Mouse (Mus musculus): ENCODE results near the gene Gm614. TPM values are rescaled to one million over a fixed set of nuclear protein-coding genes. Genes with fewer than 3 reads are reported as not detected.

The Gm614 gene
- polyA plus RNA-seq, 1 experiment from 2014 or later = not detected

- ATAC-seq (ENCODE audit: insufficient read depth, low FRiP score, low TSS enrichment) (no peak), DNase-seq (ENCODE audit: low spot score) (no peak)
- peaks cover 7% of the 10 kb centered on the region for H3K36me3 ChIP-seq (ENCODE audit: control insufficient read depth, insufficient read depth, low read length)
- H3K4me3 ChIP-seq (ENCODE audit: low read depth, low read length) = no peak overlapping the region
- H3K4me2 ChIP-seq (ENCODE audit: low read depth) = no peak overlapping the region
- H3K4me1 ChIP-seq (ENCODE audit: control insufficient read depth, insufficient read depth, low read length) = no peaks in the 10 kb centered on the region
- no peaks in the 10 kb centered on the region for H3K9me3 ChIP-seq (ENCODE audit: control insufficient read depth, low read length)
- H3K9ac ChIP-seq (ENCODE audit: low read length) = no peak overlapping the region
- WGBS = 85% methylated on average over 7 of the region's 7 CpGs
- no peaks in the 10 kb centered on the region for H3K27me3 ChIP-seq (ENCODE audit: control insufficient read depth, insufficient read depth, low read length)
- no peak overlapping the region for H3K27ac ChIP-seq (ENCODE audit: low read depth, low read length)
Observed at GRCm38 (mm10) chrX:101289037-101289436, 25.2 kb upstream of the Gm614 start.

- H3K27me3 ChIP-seq (ENCODE audit: control insufficient read depth, insufficient read depth, low read length) = no peaks in the 10 kb centered on the region
- WGBS = 88% methylated on average over 6 of the region's 6 CpGs
Observed at GRCm38 (mm10) chrX:101288432-101288831, 24.6 kb upstream of the Gm614 start.

GRCm38 (mm10) chrX:101287543-101287942, 23.8 kb upstream of the Gm614 start:
- no peak for ATAC-seq (ENCODE audit: insufficient read depth, low FRiP score, low TSS enrichment)
- Histone ChIP-seq H3K4me1 (ENCODE audit: control insufficient read depth, insufficient read depth, low read length) (no peaks in the 10 kb centered on the region), H3K27ac (ENCODE audit: low read depth, low read length) (no peak overlapping the region), H3K9me3 (ENCODE audit: control insufficient read depth, low read length) (no peaks in the 10 kb centered on the region), H3K4me2 (ENCODE audit: low read depth) (no peak overlapping the region), H3K4me3 (ENCODE audit: low read depth, low read length) (no peak overlapping the region), H3K9ac (ENCODE audit: low read length) (no peak overlapping the region), H3K27me3 (ENCODE audit: control insufficient read depth, insufficient read depth, low read length) (no peaks in the 10 kb centered on the region), H3K36me3 (ENCODE audit: control insufficient read depth, insufficient read depth, low read length) (peaks cover 7% of the 10 kb centered on the region)
- 92% methylated on average over 3 of the region's 3 CpGs for WGBS
- DNase-seq (ENCODE audit: low spot score) = no peak

More at GRCm38 (mm10) chrX:101288432-101288831, 24.6 kb upstream of the Gm614 start:
- Histone ChIP-seq H3K4me1 (ENCODE audit: control insufficient read depth, insufficient read depth, low read length) (no peaks in the 10 kb centered on the region), H3K27ac (ENCODE audit: low read depth, low read length) (no peak overlapping the region), H3K4me3 (ENCODE audit: low read depth, low read length) (no peak overlapping the region), H3K9ac (ENCODE audit: low read length) (no peak overlapping the region), H3K9me3 (ENCODE audit: control insufficient read depth, low read length) (no peaks in the 10 kb centered on the region), H3K4me2 (ENCODE audit: low read depth) (no peak overlapping the region), H3K36me3 (ENCODE audit: control insufficient read depth, insufficient read depth, low read length) (peaks cover 7% of the 10 kb centered on the region)
- ATAC-seq (ENCODE audit: insufficient read depth, low FRiP score, low TSS enrichment) (no peak), DNase-seq (ENCODE audit: low spot score) (no peak)

- H3K4me1 ChIP-seq (ENCODE audit: control insufficient read depth, insufficient read depth, low read length) = no peaks in the 10 kb centered on the region
- ATAC-seq (ENCODE audit: insufficient read depth, low FRiP score, low TSS enrichment) (no peak), DNase-seq (ENCODE audit: low spot score) (no peak)
- H3K36me3 ChIP-seq (ENCODE audit: control insufficient read depth, insufficient read depth, low read length) = peaks cover 4% of the 10 kb centered on the region
- H3K4me3 ChIP-seq (ENCODE audit: low read depth, low read length) = no peak overlapping the region
- H3K9ac ChIP-seq (ENCODE audit: low read length) = no peak overlapping the region
- no peak overlapping the region for H3K27ac ChIP-seq (ENCODE audit: low read depth, low read length)
- WGBS = 92% methylated on average over 14 of the region's 14 CpGs
- no peaks in the 10 kb centered on the region for H3K27me3 ChIP-seq (ENCODE audit: control insufficient read depth, insufficient read depth, low read length)
- no peaks in the 10 kb centered on the region for H3K9me3 ChIP-seq (ENCODE audit: control insufficient read depth, low read length)
- no peak overlapping the region for H3K4me2 ChIP-seq (ENCODE audit: low read depth)
Observed at GRCm38 (mm10) chrX:101285953-101286670, 22.3 kb upstream of the Gm614 start.

- Histone ChIP-seq H3K36me3 (ENCODE audit: control insufficient read depth, insufficient read depth, low read length) (peaks cover 4% of the 10 kb centered on the region), H3K27ac (ENCODE audit: low read depth, low read length) (no peak overlapping the region), H3K4me2 (ENCODE audit: low read depth) (no peak overlapping the region), H3K4me3 (ENCODE audit: low read depth, low read length) (no peak overlapping the region), H3K27me3 (ENCODE audit: control insufficient read depth, insufficient read depth, low read length) (no peaks in the 10 kb centered on the region), H3K4me1 (ENCODE audit: control insufficient read depth, insufficient read depth, low read length) (no peaks in the 10 kb centered on the region), H3K9me3 (ENCODE audit: control insufficient read depth, low read length) (no peaks in the 10 kb centered on the region), H3K9ac (ENCODE audit: low read length) (no peak overlapping the region)
- no peak for ATAC-seq (ENCODE audit: insufficient read depth, low FRiP score, low TSS enrichment)
- WGBS = 38% methylated on average over 6 of the region's 6 CpGs
- peak; percentile 62 for DNase-seq (ENCODE audit: low spot score)
Observed at GRCm38 (mm10) chrX:101285534-101285933, 21.7 kb upstream of the Gm614 start.

- H3K27ac ChIP-seq (ENCODE audit: low read depth, low read length) = no peak overlapping the region
- no peaks in the 10 kb centered on the region for H3K9me3 ChIP-seq (ENCODE audit: control insufficient read depth, low read length)
- no peak overlapping the region for H3K4me2 ChIP-seq (ENCODE audit: low read depth)
- ATAC-seq (ENCODE audit: insufficient read depth, low FRiP score, low TSS enrichment) (no peak), DNase-seq (ENCODE audit: low spot score) (no peak)
- H3K9ac ChIP-seq (ENCODE audit: low read length) = no peak overlapping the region
- H3K4me3 ChIP-seq (ENCODE audit: low read depth, low read length) = no peak overlapping the region
- 81% methylated on average over 6 of the region's 6 CpGs for WGBS
- H3K36me3 ChIP-seq (ENCODE audit: control insufficient read depth, insufficient read depth, low read length) = peaks cover 4% of the 10 kb centered on the region
- H3K27me3 ChIP-seq (ENCODE audit: control insufficient read depth, insufficient read depth, low read length) = no peaks in the 10 kb centered on the region
- H3K4me1 ChIP-seq (ENCODE audit: control insufficient read depth, insufficient read depth, low read length) = no peaks in the 10 kb centered on the region
Observed at GRCm38 (mm10) chrX:101282813-101283212, 19.0 kb upstream of the Gm614 start.

GRCm38 (mm10) chrX:101273875-101274738, 10.3 kb upstream of the Gm614 start, which contains the start of gene Med12:
TSS of gene Med12 (plus strand) at chrX:101274030.
- DNase-seq (ENCODE audit: low spot score) (peak; percentile 90), ATAC-seq (ENCODE audit: insufficient read depth, low FRiP score, low TSS enrichment) (peak; percentile 97)
- 0 out of 2 replicates have a peak within 1 kb of the TSS, but pooled peaks have one; percentile 34 for H3K27ac ChIP-seq (ENCODE audit: low read depth, low read length)
- no peaks in the 10 kb centered on the region for H3K27me3 ChIP-seq (ENCODE audit: control insufficient read depth, insufficient read depth, low read length)
- no peaks in the 10 kb centered on the region for H3K36me3 ChIP-seq (ENCODE audit: control insufficient read depth, insufficient read depth, low read length)
- H3K9me3 ChIP-seq (ENCODE audit: control insufficient read depth, low read length) = no peaks in the 10 kb centered on the region
- no peaks in the 10 kb centered on the region for H3K4me1 ChIP-seq (ENCODE audit: control insufficient read depth, insufficient read depth, low read length)
- peak within 1 kb of the TSS; percentile 48 for H3K4me3 ChIP-seq (ENCODE audit: low read depth, low read length)
- peak within 1 kb of the TSS; percentile 46 for H3K4me2 ChIP-seq (ENCODE audit: low read depth)
- peak within 1 kb of the TSS; percentile 69 for H3K9ac ChIP-seq (ENCODE audit: low read length)
- 17% methylated on average over 49 of the region's 54 CpGs for WGBS

- Histone ChIP-seq H3K27ac (ENCODE audit: low read depth, low read length) (0 out of 2 replicates have a peak overlapping the region, but pooled peaks have one; percentile 34), H3K27me3 (ENCODE audit: control insufficient read depth, insufficient read depth, low read length) (no peaks in the 10 kb centered on the region), H3K9ac (ENCODE audit: low read length) (no peak overlapping the region; the same call in 1 of the 2 replicates), H3K4me1 (ENCODE audit: control insufficient read depth, insufficient read depth, low read length) (no peaks in the 10 kb centered on the region), H3K36me3 (ENCODE audit: control insufficient read depth, insufficient read depth, low read length) (no peaks in the 10 kb centered on the region), H3K4me2 (ENCODE audit: low read depth) (peak overlapping the region; percentile 28; the same call in 1 of the 2 replicates), H3K9me3 (ENCODE audit: control insufficient read depth, low read length) (no peaks in the 10 kb centered on the region), H3K4me3 (ENCODE audit: low read depth, low read length) (no peak overlapping the region; the same call in 1 of the 2 replicates)
- WGBS = 21% methylated on average over 6 of the region's 6 CpGs
- DNase-seq (ENCODE audit: low spot score) (no peak), ATAC-seq (ENCODE audit: insufficient read depth, low FRiP score, low TSS enrichment) (peak; percentile 13; the same call in 1 of the 2 replicates)
Observed at GRCm38 (mm10) chrX:101273410-101273809, 9.6 kb upstream of the Gm614 start.

Measured in neural tube, embryonic 11.5 days (tissue).